Mouse (Mus musculus) gastrocnemius, adult 8-10 months (tissue): ENCODE results near the gene Scn3b. TPM values are rescaled to one million over a fixed set of nuclear protein-coding genes. Genes with fewer than 3 reads are reported as not detected.

ENCODE experiments used
- DNase-seq, 2 experiments: peaks; one replicate each; pipeline ENCODE4 v3.0.0; 2022; ENCODE audit warnings: low spot score in 2 of 2
- total RNA-seq, 4 experiments: library from RNA; stranded (reverse); gene quantifications; 2 replicates each; pipeline ENCODE4 v1.2.4; 2022

The Scn3b gene
- 1 to 10 TPM in 1 of 4 experiments, under 1 TPM in 3; 0.70 to 1.7 (median 0.97) TPM for total RNA-seq

GRCm38 (mm10) chr9:40269103-40269861, at the start of gene Scn3b:
Scn3b (plus strand) TSS chr9:40269217.
- peak; percentile 25 to 44 for DNase-seq

GRCm38 (mm10) chr9:40224289-40224688, 44.7 kb upstream of the Scn3b start:
- no peak for DNase-seq

DNA sequence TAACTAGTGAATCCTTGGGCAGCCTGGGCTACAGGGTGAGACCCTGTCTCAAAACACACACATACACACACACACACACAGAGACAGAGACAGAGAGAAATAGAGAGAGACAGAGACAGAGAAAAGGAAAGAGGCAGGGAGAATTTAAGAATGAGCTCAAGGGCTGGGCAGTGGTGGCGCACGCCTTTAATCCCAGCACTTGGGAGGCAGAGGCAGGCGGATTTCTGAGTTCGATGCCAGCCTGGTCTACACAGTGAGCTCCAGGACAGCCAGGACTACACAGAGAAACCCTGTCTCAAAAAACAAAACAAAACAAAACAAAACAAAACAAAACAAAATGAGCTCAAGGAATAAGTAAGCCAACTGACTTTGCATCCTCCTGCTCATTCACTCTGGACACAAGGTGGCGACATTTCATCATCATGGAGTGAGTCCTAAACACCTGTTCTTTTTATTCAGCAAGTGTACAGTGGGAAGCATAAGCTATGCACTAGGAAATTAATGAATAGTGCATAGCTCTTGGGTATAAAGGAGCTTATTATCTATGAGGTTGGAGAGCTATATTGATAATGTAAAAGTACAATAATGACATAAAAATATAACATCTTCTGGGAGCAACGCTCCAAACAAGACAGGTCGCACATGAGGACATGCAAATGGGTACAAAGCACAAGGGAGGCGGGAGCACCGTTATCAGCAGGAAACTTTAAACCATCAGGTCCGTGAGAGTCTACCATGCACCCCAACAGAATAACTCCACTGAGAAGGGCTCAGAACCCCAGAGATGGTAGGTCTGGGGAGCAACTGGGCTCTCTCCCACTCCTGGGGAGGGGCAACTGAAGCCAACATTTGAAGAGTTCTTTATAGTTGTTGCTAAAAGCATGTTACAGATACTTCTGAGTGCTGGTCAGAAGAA, 40.9 kb upstream of the Scn3b start:
- DNase-seq: no peak

DNA sequence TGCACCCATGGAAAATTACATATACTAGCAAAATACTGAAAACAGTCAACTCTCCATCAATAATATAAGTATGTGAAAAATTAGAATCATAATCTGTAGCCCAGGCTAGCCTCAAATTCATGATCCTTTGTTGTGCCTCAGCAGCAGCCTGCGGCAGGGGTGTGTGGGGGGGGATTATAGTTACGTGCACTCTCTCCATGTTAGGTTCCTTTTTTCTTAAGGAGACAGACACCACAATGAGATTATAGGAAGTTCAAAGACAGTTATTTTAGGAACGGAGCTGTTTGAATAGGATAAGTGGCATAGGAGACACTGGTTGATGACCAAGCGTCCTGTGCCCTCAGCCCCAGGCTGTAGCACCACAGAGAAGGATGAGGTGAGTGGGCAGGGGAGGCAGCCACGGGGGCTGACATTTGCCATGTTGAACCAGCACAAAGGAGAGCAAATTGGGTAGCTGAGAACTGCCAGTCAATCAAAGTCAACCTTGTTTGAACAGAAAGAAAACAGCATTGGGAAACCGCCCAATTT, 40.1 kb upstream of the Scn3b start:
- no peak for DNase-seq

DNA sequence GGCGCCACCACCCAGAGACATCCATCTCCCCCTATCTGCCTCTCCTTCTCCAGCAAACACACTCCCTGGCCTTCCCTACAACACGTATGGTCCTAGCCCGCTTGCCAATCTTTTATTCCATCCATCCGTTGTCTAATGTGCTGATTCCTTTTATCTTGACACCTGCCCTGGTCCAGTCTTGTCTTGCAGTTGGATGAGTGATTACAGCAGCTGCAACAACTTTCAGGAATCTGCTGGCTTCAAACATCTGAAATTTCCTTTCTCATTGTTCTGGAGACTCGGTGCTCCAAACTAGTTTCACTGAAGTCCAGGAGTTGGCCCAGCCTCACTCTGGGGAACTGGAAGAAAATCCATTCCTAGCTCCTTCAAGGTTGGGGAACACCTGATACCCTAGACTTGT, 39.5 kb upstream of the Scn3b start:
- DNase-seq: no peak

DNA sequence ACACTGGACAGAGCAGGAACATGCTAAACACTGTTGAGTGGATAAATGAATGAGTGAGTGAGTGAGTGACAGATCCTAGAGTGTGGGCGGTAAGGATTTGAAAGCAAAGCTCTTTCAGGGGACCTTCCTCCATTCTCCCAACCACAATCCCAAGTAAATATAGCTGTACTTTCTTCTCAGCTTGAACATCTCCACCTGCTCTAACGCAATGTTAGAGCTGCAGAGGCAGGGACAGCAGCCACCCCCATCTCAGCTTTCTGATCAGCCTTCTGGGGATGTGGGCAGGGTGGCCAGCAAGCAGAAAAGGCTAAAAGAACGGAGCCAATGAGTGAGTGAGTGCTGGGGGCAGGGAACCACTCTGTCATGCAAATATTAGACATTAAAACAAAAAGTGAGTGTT, 38.0 kb upstream of the Scn3b start:
- DNase-seq: no peak

- no peak for DNase-seq
Observed at GRCm38 (mm10) chr9:40234233-40235072, 34.6 kb upstream of the Scn3b start.

- DNase-seq: no peak
Observed at GRCm38 (mm10) chr9:40235220-40235619, 33.8 kb upstream of the Scn3b start.

- no peak for DNase-seq
Observed at GRCm38 (mm10) chr9:40239749-40240148, 29.3 kb upstream of the Scn3b start.

DNA sequence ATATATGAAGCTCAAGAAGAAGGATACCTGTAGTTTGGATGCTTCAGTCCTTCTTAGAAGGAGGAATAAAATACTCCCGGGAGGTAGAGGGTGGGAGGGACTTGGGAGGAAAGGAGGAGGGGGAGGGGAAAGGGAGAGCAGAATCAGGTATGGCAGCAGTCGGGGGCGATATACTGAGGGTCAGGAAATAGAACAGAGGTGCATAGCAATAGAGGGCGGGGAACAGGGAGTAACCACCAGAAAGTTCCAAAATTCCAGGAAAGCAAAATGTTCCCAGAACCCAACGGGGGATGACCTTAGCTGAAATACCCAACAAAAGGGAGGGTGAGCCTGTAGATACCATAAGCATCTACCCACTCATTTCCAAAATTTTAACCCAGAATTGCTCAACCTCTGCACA, 28.7 kb upstream of the Scn3b start:
- no peak for DNase-seq

GRCm38 (mm10) chr9:40241223-40241801, 27.7 kb upstream of the Scn3b start:
- DNase-seq: no peak

DNA sequence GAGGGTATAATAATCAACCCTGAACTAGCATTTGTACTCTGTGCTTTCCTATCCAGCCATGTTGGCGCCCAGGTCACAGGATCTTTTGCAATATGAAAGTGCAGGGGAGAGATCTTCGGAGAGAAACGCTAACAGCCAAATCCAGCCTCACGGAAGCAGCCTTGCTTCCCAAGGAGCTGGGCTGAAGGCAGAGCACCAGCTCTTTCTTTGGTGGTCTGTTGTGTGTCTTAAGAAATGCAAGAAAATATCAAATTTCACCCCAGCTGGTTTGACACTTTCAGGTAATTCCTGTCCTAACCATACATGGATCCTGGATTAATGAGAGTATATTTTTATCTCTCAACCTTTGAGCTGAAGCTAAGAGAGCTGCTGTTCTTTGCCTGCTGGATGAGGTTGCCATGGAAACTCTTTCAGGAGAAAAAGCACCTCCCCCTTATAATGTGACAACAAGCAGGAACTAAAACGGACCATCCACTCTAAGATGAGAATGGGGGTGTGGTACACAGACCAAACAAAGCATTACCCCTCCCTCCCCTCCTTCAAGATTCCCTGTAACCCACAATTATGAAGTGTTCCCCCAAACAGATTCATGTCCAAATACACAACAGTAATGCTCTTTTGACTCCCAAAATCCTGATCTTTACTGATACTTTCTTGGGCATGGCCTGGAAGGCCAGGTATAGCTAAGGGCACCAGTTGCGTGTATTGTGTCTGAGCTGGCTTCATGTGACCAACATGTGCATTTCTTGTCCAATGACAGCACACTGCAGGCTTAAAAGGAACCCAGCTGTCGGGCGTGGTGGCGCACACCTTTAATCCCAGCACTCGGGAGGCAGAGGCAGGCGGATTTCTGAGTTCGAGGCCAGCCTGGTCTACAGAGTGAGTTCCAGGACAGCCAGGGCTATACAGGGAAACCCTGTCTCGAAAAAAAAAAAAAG, 26.8 kb upstream of the Scn3b start:
- no peak for DNase-seq

- DNase-seq: no peak
Observed at GRCm38 (mm10) chr9:40245466-40245865, 23.6 kb upstream of the Scn3b start.

DNA sequence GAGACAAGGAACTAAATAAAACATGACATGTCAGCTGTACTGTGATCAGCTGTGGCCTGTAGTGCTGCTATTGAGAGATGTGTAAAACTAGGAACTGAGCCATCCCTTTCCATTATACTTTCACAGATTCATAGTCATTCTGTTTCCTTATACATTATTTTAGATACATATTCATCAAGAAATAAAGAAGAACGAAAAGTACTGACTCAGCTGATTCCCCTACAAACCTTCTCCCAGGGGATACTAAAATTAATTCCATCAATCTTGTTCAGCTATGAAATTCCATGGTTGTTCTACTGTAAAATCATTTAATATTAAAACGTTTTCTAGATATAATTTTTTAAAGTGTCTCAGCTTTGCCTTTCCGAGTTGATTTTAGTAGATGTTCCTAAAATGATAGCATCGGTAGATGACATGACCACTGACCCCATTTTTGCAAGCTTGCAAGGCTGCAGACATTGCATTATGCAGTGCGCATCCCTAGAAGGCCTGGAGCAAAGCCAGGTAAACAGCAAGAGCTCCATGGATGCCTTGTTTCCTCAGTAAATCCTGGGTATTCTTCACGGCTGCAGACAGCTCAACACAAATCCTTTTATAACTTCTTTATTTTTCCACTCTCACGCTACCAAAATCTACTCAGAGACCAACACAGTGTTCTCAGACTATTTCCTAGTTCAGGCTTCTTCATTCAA, 22.9 kb upstream of the Scn3b start:
- DNase-seq: no peak

GRCm38 (mm10) chr9:40246702-40247101, 22.3 kb upstream of the Scn3b start:
- no peak for DNase-seq

DNA sequence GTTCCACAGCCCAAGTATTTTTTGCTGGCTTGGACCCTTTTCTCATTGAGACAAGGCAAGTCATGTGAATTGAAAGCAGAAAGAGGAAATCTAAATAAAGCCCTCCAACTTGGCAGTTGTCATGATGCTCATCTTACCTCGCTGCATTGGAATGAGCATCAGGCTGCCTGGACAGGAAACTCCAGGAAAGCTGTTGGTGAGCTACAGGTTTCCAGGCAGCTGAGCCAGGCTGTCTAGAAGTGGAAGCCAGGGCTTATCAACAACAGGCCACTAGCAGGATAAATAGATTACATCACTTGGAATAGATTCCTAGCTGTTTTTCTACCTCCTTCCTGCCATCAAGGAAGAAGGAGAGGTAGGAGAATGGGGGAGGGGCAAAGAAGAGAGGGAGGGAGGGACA, 19.9 kb upstream of the Scn3b start:
- no peak for DNase-seq

GRCm38 (mm10) chr9:40252459-40252858, 16.6 kb upstream of the Scn3b start:
- DNase-seq: no peak

GRCm38 (mm10) chr9:40263874-40264273, 5.1 kb upstream of the Scn3b start:
- no peak for DNase-seq

- no peak for DNase-seq
Observed at GRCm38 (mm10) chr9:40268040-40268747, 823 bp upstream of the Scn3b start.
